Mouse (Mus musculus) C2C12 (cell line): ENCODE data around the gene Cercam. TPM values are rescaled to one million over a fixed set of nuclear protein-coding genes. Genes with fewer than 3 reads are reported as not detected.

Source experiments
- H3K27me3 ChIP-seq: one replicate; pipeline ENCODE4 v1.6.1; 2011; ENCODE audit not compliant: control insufficient read depth, insufficient read depth, insufficient read length
- H3K36me3 ChIP-seq: one replicate; pipeline ENCODE4 v1.6.1; 2011; ENCODE audit not compliant: control insufficient read depth, insufficient read depth
- H3K4me3 ChIP-seq: one replicate; pipeline ENCODE4 v1.5.1; 2011; ENCODE audit warnings: mild to moderate bottlenecking, control low read depth; ENCODE audit not compliant: poor library complexity, insufficient read depth, severe bottlenecking
- H3K79me2 ChIP-seq: one replicate; pipeline ENCODE4 v1.6.1; 2011; ENCODE audit not compliant: control insufficient read depth, insufficient read depth
- H3K79me3 ChIP-seq: one replicate; pipeline ENCODE4 v1.6.1; 2011; ENCODE audit warnings: low read depth, control low read depth
- H3ac ChIP-seq: one replicate; pipeline ENCODE3; 2011; ENCODE audit warnings: low read depth; ENCODE audit not compliant: control insufficient read depth, insufficient read length
- CEBPB ChIP-seq: IDR thresholded peaks from one replicate; pipeline ENCODE4 v1.6.1; 2011; ENCODE audit warnings: low read depth, mild to moderate bottlenecking, control low read depth, moderate library complexity
- CTCF ChIP-seq: IDR thresholded peaks from one replicate; pipeline ENCODE4 v1.5.1; 2011; ENCODE audit not compliant: control insufficient read depth, insufficient read depth, insufficient read length
- FOSL1 ChIP-seq: IDR thresholded peaks from one replicate; pipeline ENCODE4 v1.8.0; 2011; ENCODE audit warnings: mild to moderate bottlenecking, low read length; ENCODE audit not compliant: poor library complexity, insufficient read depth, severe bottlenecking
- MAX ChIP-seq: IDR thresholded peaks from one replicate; pipeline ENCODE4 v1.6.1; 2011; ENCODE audit warnings: mild to moderate bottlenecking, control low read depth
- MYOD1 ChIP-seq: IDR thresholded peaks from one replicate; pipeline ENCODE4 v1.6.1; 2011; ENCODE audit warnings: low read depth; ENCODE audit not compliant: control insufficient read depth, insufficient read length
- MYOG ChIP-seq: IDR thresholded peaks from one replicate; pipeline ENCODE4 v1.6.1; 2011; ENCODE audit not compliant: control insufficient read depth, insufficient read length; ENCODE audit errors: extremely low read depth
- USF1 ChIP-seq: IDR thresholded peaks from one replicate; pipeline ENCODE4 v1.6.1; 2011; ENCODE audit warnings: low read depth, mild to moderate bottlenecking, control low read depth, moderate library complexity
- polyA plus RNA-seq: library from polyadenylated mRNA; unstranded; fragments of >200 nt; fragmentation: generic; extraction: Trizol; gene quantifications from one replicate; pipeline ENCODE4 v1.2.1, GENCODE M21; 2012; ENCODE audit warnings: missing spikeins

Gene Cercam
- polyA plus RNA-seq, 1 experiment = 3.3 TPM

- Histone ChIP-seq H3K36me3 (peaks cover 20% of the 10 kb centered on the region), H3K79me3 (no peaks in the 10 kb centered on the region), H3ac (no peak overlapping the region), H3K79me2 (no peaks in the 10 kb centered on the region), H3K27me3 (no peaks in the 10 kb centered on the region), H3K4me3 (no peak overlapping the region)
- TF ChIP-seq FOSL1 (no peak), CTCF (no peak)
These were observed 24.8 kb upstream of the Cercam start for GRCm38 (mm10) chr2:29844115-29844514.

GRCm38 (mm10) chr2:29844661-29845060 is 24.3 kb upstream of the Cercam start:
- H3K79me3 ChIP-seq = no peaks in the 10 kb centered on the region
- H3K4me3 ChIP-seq = no peak overlapping the region
- no peaks in the 10 kb centered on the region for H3K79me2 ChIP-seq
- H3K36me3 ChIP-seq = peaks cover 20% of the 10 kb centered on the region
- H3ac ChIP-seq = no peak overlapping the region
- H3K27me3 ChIP-seq = no peaks in the 10 kb centered on the region
- TF ChIP-seq CTCF (no peak), MYOG (no peak), CEBPB (no peak), MAX (no peak), FOSL1 (no peak)

- H3K79me3 ChIP-seq = no peaks in the 10 kb centered on the region
- no peak for TF ChIP-seq CTCF
- TF ChIP-seq MAX = no peak
- no peak for TF ChIP-seq CEBPB
- TF ChIP-seq MYOD1 = no peak
- TF ChIP-seq FOSL1 = no peak
- no peak for TF ChIP-seq USF1
- TF ChIP-seq MYOG = no peak
- H3K27me3 ChIP-seq = no peaks in the 10 kb centered on the region
- no peaks in the 10 kb centered on the region for H3K79me2 ChIP-seq
- H3ac ChIP-seq = no peak overlapping the region
- H3K36me3 ChIP-seq = peaks cover 20% of the 10 kb centered on the region
- H3K4me3 ChIP-seq = no peak overlapping the region
These were observed 23.3 kb upstream of the Cercam start for GRCm38 (mm10) chr2:29845636-29846035.

GRCm38 (mm10) chr2:29846061-29846853 is 22.7 kb upstream of the Cercam start:
- Histone ChIP-seq H3K36me3 (peaks cover 20% of the 10 kb centered on the region), H3K27me3 (no peaks in the 10 kb centered on the region), H3K4me3 (no peak overlapping the region), H3K79me2 (no peaks in the 10 kb centered on the region), H3K79me3 (no peaks in the 10 kb centered on the region), H3ac (no peak overlapping the region)
- TF ChIP-seq USF1 = no peak
- no peak for TF ChIP-seq CEBPB
- TF ChIP-seq MAX = no peak
- TF ChIP-seq FOSL1 = no peak
- TF ChIP-seq MYOD1 = no peak
- TF ChIP-seq CTCF = no peak
- TF ChIP-seq MYOG = no peak

GRCm38 (mm10) chr2:29846911-29847310 is 22.1 kb upstream of the Cercam start:
- TF ChIP-seq CEBPB (no peak), MAX (no peak), USF1 (no peak), MYOG (no peak), MYOD1 (no peak), FOSL1 (no peak), CTCF (no peak)
- peaks cover 20% of the 10 kb centered on the region for H3K36me3 ChIP-seq
- no peak overlapping the region for H3K4me3 ChIP-seq
- H3K79me3 ChIP-seq = no peaks in the 10 kb centered on the region
- H3K79me2 ChIP-seq = no peaks in the 10 kb centered on the region
- no peaks in the 10 kb centered on the region for H3K27me3 ChIP-seq
- no peak overlapping the region for H3ac ChIP-seq

- TF ChIP-seq USF1 (no peak), MYOD1 (no peak), CEBPB (no peak), CTCF (no peak), MAX (no peak), MYOG (no peak), FOSL1 (no peak)
- no peaks in the 10 kb centered on the region for H3K79me2 ChIP-seq
- H3K27me3 ChIP-seq = no peaks in the 10 kb centered on the region
- no peak overlapping the region for H3K4me3 ChIP-seq
- peaks cover 6% of the 10 kb centered on the region for H3K36me3 ChIP-seq
- no peaks in the 10 kb centered on the region for H3K79me3 ChIP-seq
- no peak overlapping the region for H3ac ChIP-seq
These were observed 19.9 kb upstream of the Cercam start for GRCm38 (mm10) chr2:29849041-29849440.
